Mouse (Mus musculus): ENCODE measurements around the gene Rpia.

Rpia gene

DNA sequence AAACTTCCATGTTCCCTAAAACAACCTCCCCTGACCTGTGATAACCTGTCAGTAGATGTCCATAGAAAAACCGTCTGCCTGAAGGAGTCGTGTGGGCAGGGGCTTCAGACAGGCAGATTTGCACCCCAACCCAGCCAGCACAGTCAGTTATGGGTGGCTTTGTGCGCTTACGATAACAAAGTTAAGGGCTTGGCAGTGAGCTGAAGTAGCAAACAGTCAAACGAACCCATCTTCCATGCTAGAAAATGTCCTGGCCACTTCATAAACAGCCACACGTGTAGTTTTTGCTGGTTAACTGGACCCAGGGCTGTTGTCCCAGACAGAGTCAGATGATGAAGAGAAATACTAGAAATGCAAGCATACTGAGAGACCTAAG is 40.1 kb downstream of the Rpia start:
- DNase-seq (ENCODE audit: low spot score in 2 of 2): no peak

DNA sequence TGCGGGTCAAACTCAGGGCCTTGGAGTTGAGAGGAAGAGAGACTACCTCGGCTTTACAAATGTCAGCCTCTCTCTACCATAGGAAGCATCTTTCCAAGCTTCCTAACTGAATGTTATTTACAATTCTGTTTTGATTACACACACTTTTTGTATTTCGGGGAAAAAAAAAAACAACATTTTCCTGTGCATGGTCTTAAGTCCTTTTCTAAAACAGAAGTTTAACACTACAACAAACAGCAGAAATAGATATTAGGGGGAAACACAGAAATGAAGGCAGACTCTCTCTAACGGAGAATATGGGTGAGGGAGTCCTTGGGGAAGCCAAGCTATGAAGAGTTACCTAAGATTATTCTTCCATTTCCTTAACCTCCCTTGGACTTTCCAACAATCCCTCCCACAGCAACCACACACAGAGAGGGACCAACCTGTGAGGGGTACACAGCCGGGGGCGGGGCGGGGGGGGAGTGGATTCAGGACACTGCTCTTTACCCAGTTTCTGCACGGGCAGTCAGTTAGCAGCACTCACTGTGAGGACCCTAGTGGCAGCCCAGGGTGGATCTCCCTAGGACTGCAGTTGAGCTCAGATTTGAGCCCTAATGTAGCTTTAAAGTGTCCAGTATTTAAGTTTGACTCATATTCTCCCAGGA is 40.7 kb downstream of the Rpia start:
- no peak for DNase-seq (ENCODE audit: low spot score in 2 of 2)

DNA sequence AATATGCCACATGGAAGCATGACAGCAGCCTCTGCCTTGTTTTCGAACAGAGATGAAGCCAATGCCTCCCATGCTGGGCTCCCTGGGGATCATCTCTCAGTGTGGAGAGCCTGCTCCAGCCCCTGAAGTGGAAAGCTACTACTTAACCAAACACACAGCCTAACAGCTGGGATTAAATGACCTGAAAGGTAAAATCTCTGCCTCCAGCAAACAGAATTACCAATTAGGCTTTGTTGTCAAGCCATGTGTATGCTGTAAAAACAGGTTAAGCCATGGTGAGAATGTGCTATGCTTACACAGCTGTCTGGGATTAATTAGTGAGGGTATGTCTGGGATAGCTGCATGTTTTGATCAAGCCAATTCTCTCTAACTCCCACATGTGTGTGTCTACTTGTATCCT is 42.3 kb downstream of the Rpia start:
- DNase-seq (ENCODE audit: low spot score in 2 of 2): no peak

DNA sequence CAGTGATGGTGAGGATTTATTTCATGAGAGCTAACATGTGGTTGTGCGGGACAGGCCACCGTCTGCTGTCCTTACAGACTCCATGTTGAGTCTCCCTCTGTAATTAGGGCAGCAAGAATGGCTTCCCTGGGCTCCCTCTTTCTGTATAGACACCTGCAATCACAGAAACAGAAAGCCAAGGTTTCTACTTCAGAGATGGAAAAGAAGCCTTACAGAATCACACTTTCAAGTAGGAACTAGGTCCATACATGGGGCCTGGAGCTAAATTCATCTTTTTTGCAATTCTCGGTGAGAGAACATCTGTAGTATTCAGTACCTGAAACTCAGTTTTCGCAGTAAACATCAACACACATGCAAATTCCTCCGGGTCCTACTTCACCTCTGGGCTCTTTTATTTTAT is 44.3 kb downstream of the Rpia start:
- no peak for DNase-seq (ENCODE audit: low spot score in 2 of 2)

DNA sequence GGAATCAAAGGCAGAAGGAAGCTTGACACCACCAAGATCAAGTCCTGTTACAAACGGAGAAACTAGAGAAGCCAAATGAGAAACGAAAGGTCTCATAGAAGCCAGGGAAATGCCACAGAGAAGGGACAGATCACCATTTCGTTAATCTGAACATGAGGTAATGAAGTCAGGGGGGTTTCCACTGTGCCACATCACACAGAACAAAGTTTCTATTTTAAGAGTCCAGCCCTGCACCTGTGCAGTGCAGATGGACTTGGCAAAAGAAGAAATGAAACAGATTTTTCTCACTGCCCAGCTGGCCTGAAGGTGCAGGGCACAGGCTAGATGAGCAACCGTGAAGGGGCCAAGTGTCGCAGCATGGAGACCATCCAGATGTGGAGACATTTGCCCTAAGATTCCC is 48.1 kb downstream of the Rpia start:
- DNase-seq (ENCODE audit: low spot score in 2 of 2): no peak

DNA sequence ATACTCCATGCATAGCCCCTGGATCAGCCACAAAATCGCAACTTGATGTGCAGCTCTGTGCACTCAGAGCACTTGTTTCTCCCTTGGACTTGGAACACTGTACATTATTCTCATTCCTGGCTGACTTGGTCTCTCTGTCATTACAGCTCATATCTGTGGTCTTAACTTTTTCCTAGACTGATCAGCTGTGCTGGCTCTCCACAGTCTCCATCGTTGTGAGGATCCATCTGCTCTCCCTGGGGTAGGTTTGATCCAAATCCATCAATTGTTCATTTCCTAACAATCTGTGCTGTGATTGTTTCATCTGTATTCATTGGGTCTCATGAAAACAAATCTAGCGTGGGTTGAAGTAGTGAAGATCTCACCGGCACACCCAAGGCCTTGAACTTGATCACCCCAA is 49.2 kb downstream of the Rpia start:
- no peak for DNase-seq (ENCODE audit: low spot score in 2 of 2)

DNA sequence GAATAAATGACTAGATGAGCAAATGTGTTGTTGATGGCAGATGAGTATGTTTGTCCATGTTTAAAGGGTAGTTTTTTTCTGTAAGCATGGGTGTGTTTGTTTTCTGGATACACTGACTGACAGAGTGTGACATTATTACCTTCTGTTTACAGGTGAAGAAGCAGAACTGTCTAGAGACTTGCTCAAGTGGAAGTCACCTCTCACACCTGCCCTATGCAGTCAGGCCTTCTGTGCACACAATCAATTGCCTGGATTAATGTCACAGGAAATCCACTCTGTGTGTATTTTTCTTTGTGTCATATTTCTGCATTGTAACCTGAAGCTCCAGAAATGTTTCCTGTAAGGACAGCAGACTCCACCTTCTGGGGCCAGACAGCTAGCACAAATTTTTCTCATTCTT is 51.5 kb downstream of the Rpia start:
- no peak for DNase-seq (ENCODE audit: low spot score in 2 of 2)

DNA sequence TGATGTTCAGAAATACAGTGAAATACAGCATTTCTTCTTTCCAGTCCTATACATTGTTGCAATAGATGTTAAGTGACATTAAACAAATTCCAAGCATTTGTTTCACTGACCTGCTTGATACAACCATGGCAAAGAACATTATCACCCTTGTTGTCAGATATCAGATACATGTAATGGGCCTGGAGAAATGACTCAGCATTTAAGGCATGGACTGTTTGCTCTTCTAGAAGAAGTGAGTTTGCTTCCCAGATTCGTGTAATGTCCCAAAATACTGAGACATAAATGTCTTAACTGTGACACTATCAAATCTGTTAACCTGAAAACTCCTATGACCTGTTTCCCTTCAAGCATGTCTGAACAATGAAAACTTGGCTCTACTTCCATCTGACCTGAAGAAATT is 52.6 kb downstream of the Rpia start:
- DNase-seq (ENCODE audit: low spot score in 2 of 2): no peak

DNA sequence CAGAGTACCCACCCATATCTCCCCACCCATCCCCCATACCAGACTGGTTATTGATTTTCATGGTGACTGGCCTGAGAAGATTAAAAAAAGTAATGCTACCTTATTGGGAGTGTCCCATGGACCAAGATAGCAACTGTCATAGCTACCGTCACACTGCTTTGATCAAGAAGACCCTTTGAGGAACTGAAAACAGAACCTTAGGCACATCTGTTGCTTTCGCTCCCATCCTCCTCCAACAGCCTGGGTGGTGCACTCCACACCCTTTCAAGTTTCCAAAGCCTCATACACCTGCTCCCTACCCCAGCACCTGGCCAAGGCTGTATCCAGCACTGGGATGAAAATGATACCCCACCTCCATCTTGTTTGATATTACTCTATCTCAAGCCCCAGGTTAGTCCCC is 56.5 kb downstream of the Rpia start:
- DNase-seq (ENCODE audit: low spot score in 2 of 2): no peak

DNA sequence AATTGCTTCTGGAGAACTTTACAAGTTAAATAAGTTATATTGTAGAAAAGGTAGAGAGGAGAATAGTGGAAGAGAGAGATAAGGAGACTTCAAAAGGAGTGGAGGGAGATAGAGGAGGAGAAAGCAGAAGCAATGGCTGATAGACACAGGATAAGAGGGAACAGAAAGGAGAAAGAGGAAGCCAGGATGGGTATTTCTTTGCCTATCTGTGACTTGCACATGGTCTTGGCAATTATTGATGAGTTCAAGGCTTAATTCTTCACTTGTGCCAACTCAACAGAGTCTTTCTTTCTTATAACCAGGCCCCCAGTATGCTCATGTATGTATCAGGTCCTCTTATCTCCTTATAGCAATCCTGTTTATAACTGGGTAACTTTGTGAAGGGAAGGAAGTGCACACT is 61.2 kb downstream of the Rpia start:
- no peak for DNase-seq (ENCODE audit: low spot score in 2 of 2)

DNA sequence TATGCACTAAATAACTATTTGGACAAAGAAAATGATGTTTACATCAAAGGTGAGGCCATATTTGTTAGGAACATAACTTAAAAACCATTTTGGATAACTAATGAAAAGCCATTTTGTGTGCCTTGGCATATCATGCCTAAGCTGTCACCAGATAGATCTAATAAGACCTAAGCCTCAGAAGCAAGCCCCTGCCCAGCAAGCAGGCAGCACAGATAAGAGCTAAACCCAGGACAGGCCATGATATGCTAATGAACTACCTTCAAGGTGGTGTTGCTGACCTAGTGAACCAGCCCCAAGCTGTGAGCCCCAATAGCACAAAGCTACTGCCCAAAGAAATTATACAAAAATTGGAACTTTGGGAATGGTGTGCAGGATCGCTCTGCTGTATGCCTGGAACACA is 62.9 kb downstream of the Rpia start:
- DNase-seq (ENCODE audit: low spot score in 2 of 2): no peak

DNA sequence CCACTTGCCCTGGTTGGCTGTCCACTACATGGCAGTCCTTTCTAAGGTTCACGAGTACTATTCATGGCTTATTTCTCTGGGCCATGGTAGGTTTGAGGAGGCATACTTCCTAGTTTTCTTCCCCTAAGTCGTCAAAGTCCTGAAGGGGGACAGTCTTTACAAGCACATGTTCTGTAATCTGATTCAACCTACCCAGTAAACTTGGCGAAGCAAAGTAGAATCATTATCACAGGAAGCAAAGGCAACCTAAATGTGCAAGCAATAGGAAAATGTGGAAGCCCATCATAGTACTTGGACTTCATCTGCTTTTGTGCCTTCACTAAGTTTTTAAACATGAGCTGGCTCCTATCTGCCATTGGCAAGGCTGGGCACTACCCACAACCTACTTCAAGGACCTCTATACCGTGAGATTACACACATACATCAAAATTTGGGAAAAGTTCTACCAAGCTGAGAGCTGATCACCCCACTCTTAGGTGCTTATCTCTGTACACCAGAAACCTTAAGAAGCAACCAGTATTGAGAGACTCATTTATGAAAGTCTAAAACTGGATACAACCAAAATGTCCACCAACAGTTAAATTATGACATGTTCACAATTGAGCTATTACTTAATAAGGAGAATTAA is 64.8 kb downstream of the Rpia start:
- no peak for DNase-seq (ENCODE audit: low spot score in 2 of 2)

DNA sequence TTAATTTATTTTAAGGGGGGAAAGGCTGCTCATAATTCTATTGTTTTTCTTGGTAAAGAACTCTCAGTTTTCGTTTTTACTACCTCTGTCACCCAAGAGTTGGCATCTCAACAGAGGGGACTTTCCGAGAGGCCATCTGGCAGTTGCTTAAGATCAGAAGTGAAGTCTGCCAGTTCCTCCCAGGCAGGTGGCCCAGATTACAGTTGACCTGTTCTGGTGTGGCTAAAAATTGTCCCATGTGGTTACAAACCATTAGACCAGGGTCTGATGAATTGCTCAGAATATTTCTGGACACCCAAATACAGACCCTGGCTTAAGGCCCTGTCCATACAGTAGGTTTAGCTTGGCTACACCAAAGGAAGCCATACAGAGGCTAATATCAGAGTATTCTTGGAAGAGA is 66.4 kb downstream of the Rpia start:
- no peak for DNase-seq (ENCODE audit: low spot score in 2 of 2)

DNA sequence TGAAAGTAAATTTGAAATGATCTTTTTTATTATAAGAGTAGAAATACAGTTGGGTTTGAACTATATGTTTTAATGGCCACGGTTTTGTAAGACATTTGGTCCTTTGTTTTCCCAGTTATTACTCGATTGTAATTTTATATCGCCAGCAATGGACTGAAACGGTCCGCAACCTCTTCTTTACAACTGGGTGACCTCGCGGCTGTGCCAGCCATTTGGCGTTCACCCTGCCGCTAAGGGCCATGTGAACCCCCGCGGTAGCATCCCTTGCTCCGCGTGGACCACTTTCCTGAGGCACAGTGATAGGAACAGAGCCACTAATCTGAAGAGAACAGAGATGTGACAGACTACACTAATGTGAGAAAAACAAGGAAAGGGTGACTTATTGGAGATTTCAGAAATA is 67.3 kb downstream of the Rpia start:
- DNase-seq (ENCODE audit: low spot score in 2 of 2): no peak

DNA sequence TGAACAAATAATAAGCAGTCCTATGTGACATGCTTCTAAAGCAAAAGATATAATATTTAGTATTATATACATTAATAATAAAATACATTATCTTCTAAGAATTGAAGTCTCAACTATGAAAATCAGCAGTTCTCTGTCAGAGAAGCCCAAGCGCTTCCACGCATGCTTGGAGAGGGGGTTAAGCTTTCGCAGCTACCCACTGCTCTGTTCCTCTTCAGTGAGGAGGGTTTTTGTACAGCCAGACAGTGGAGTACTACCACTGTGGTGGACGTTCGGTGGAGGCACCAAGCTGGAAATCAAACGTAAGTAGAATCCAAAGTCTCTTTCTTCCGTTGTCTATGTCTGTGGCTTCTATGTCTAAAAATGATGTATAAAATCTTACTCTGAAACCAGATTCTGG is 69.7 kb downstream of the Rpia start:
- DNase-seq (ENCODE audit: low spot score in 2 of 2): no peak

DNA sequence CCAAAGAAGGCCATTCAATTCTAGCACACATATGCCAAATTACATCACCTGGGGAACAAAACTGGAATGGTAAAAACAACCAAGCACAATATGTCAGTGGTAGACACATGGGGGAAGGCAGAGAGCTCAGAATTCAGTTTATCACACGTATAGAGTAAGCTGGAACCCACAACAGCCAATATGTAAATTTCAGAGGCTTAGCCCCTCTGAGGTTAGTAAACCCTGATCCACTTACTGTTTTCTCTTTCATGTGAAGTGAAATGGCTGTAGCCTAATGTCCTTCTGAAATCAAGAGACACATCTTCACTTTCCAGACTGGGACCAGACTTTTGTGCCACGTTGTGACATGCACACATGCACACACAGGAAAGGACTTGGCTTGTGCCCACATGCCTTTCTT is 73.3 kb downstream of the Rpia start:
- DNase-seq (ENCODE audit: low spot score in 2 of 2): no peak

DNA sequence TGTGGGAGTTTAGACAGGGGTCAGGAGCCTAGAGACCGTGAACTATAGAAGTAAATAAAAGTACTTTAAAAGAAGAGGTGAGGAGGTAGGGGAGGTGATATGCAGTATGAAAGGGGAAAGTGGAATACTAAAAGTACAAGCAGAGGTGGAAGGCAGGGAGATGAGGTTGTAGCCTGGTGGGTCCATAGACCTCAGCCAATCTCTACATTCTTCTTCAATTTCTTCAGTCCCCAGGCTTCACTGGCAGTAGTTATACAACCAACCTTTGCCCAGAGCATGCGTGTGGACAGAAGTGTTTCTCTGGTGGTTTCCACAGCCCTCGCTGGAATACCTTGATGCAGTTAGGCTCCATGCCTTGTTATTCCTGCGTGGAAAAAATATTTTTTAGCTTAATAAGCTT is 73.9 kb downstream of the Rpia start:
- DNase-seq (ENCODE audit: low spot score in 2 of 2): no peak

DNA sequence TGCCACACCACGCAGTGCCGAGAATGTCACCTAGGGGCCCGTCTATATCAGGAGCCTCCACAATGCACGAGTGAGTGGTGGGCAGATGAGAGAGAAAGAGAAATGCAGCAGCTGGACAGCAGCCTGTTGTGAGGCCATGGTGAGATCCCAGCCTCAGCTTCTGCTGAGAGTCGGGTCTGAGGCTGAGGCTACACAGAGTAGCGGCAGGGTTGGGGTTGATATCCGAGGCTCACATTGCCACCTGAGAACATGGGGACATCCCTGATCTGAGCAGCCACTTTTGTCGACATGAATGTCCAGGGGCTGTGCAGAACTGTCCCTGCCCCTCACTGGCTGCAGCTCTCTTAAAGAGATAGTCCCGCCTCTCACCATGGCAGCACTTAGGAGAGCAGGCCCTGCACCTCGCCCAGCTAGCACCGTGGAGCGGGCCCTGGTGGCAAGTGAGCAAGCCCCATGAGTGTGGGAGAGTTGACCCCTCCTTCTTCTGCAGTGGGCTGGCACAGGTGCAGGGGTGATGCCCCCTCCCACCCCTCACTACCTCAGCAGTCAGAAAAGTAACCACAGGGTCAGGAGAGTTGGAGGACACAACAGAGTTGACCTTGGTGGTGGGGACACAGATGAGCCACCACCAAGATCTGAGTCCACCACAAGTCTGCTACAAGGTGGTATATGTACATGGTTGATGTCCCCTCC is 75.2 kb downstream of the Rpia start:
- DNase-seq (ENCODE audit: low spot score in 2 of 2): no peak

Measured in thymus, postnatal 10 days (tissue).